Mouse (Mus musculus): ENCODE measurements around the gene Ndufb10. TPM values are rescaled to one million over a fixed set of nuclear protein-coding genes. Genes with fewer than 3 reads are reported as not detected.
"Not testable (repeated sequence)": the region's sequence is repeated elsewhere in the genome, so short reads cannot be mapped to it uniquely, and the experiment has no call there.

Ndufb10 gene
- polyA plus RNA-seq, 1 experiment: 343 TPM

DNA sequence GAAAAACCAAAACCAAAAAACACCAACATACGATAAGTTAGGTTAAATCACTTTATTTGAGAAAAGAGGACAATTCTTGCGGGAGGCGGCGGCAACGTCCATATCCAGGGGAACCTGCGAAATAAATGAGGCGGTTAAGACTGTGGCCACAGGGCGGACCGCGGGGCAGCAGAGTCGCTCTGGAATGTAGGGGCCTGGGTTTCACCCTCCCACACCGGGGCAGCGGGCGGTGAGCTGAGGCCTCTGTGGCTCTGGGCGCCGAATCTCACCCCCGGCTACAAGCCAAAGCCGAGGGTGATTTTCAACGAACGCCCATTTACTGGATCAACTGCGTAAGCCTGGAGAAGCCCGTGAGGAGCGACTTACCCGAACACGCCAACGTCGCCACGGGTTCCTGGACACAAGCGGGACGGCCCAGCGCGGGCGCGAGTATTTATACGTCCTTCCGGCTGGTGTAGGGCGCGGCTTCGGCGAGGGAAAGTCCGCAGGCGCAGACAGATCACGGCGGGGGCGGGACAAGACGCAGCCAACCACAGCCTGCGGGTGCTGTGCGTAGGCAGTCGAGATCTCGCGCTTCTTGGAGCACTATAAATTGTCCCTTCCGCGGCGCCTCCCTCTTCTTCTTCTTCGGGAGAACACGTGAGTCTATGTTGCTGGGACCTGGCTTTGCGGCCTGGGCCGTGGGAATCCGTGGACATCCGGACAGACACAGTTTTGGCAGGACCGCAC, 4.6 kb downstream of the Ndufb10 start:
- peak overlapping the region; percentile 68 for H3K4me3 ChIP-seq (ENCODE audit: insufficient read depth, poor library complexity, severe bottlenecking)
- peak overlapping the region; percentile 78 for H3ac ChIP-seq (ENCODE audit: control insufficient read depth, insufficient read length, low read depth)
- peaks cover 24% of the 10 kb centered on the region for H3K79me3 ChIP-seq (ENCODE audit: low read depth)
- TF ChIP-seq FOSL1 (IDR thresholded peaks at IDR 0.05; ENCODE audit: insufficient read depth, low read length, poor library complexity, severe bottlenecking) (no peak), MYOD1 (IDR thresholded peaks at IDR 0.05; ENCODE audit: control insufficient read depth, insufficient read length, low read depth) (no peak), USF1 (IDR thresholded peaks at IDR 0.05; ENCODE audit: low read depth) (no peak), CEBPB (IDR thresholded peaks at IDR 0.05; ENCODE audit: low read depth) (no peak), MYOG (IDR thresholded peaks at IDR 0.05; ENCODE audit: control insufficient read depth, extremely low read depth, insufficient read length) (no peak), CTCF (IDR thresholded peaks at IDR 0.05; ENCODE audit: control insufficient read depth, insufficient read depth, insufficient read length) (no peak), MAX (IDR thresholded peaks at IDR 0.05) (no peak)
- peaks cover 65% of the 10 kb centered on the region for H3K79me2 ChIP-seq (ENCODE audit: control insufficient read depth, insufficient read depth)
- no peaks in the 10 kb centered on the region for H3K27me3 ChIP-seq (ENCODE audit: control insufficient read depth, insufficient read depth, insufficient read length)
- peaks cover 31% of the 10 kb centered on the region for H3K36me3 ChIP-seq (ENCODE audit: control insufficient read depth, insufficient read depth)

- H3K79me2 ChIP-seq (ENCODE audit: control insufficient read depth, insufficient read depth): peaks cover 63% of the 10 kb centered on the region
- peak overlapping the region; percentile 68 for H3K4me3 ChIP-seq (ENCODE audit: insufficient read depth, poor library complexity, severe bottlenecking)
- peak overlapping the region; percentile 8 for H3ac ChIP-seq (ENCODE audit: control insufficient read depth, insufficient read length, low read depth)
- peaks cover 23% of the 10 kb centered on the region for H3K79me3 ChIP-seq (ENCODE audit: low read depth)
- H3K27me3 ChIP-seq (ENCODE audit: control insufficient read depth, insufficient read depth, insufficient read length): not testable (repeated sequence)
- H3K36me3 ChIP-seq (ENCODE audit: control insufficient read depth, insufficient read depth): peaks cover 31% of the 10 kb centered on the region
Measured at GRCm38 (mm10) chr17:24718938-24719337, 5.3 kb downstream of the Ndufb10 start.

- TF ChIP-seq MYOG (IDR thresholded peaks at IDR 0.05; ENCODE audit: control insufficient read depth, extremely low read depth, insufficient read length): no peak
- TF ChIP-seq FOSL1 (IDR thresholded peaks at IDR 0.05; ENCODE audit: insufficient read depth, low read length, poor library complexity, severe bottlenecking): no peak
- no peak for TF ChIP-seq USF1 (IDR thresholded peaks at IDR 0.05; ENCODE audit: low read depth)
- no peak for TF ChIP-seq CTCF (IDR thresholded peaks at IDR 0.05; ENCODE audit: control insufficient read depth, insufficient read depth, insufficient read length)
- TF ChIP-seq MAX (IDR thresholded peaks at IDR 0.05): no peak
- no peak for TF ChIP-seq CEBPB (IDR thresholded peaks at IDR 0.05; ENCODE audit: low read depth)
- no peak for TF ChIP-seq MYOD1 (IDR thresholded peaks at IDR 0.05; ENCODE audit: control insufficient read depth, insufficient read length, low read depth)
- Histone ChIP-seq H3K27me3 (ENCODE audit: control insufficient read depth, insufficient read depth, insufficient read length) (no peaks in the 10 kb centered on the region), H3K79me3 (ENCODE audit: low read depth) (peaks cover 19% of the 10 kb centered on the region), H3K36me3 (ENCODE audit: control insufficient read depth, insufficient read depth) (peaks cover 31% of the 10 kb centered on the region), H3K4me3 (ENCODE audit: insufficient read depth, poor library complexity, severe bottlenecking) (peak within 1 kb of the TSS; percentile 68), H3K79me2 (ENCODE audit: control insufficient read depth, insufficient read depth) (peaks cover 53% of the 10 kb centered on the region), H3ac (ENCODE audit: control insufficient read depth, insufficient read length, low read depth) (peak within 1 kb of the TSS; percentile 33)
Measured at GRCm38 (mm10) chr17:24717943-24718342, 6.3 kb downstream of the Ndufb10 start, which contains the start of the genes Rnf151 and Rps2. Rnf151 (minus strand) TSS chr17:24718063. Rps2 (plus strand) TSS chr17:24718116.

DNA sequence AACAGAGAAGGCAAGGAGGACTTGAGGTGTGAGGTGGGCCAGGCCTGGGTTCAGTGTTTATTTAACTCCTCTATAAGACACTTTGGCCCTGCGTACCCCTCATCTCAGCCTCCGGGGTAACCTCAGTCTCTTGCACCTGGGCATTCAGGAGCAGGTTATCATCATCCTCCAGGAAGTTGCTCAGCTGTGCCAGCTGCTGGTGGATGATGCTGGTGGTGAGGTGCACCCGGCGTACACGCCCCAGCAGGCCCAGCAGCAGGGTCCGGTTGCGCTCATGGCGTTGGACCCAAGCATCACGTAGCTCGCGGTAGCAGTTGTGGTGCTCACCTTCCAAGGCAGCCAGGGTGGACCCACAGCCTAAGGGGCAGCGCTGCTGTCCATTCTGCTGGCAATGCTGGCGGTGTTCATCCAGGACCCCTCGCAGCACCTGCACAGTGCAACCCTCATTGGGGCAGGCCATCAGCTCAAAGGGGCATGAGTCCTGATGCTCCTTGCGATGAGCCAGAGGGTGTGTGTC, 8.1 kb downstream of the Ndufb10 start:
- peaks cover 7% of the 10 kb centered on the region for H3K79me3 ChIP-seq (ENCODE audit: low read depth)
- no peak overlapping the region for H3ac ChIP-seq (ENCODE audit: control insufficient read depth, insufficient read length, low read depth)
- no peaks in the 10 kb centered on the region for H3K27me3 ChIP-seq (ENCODE audit: control insufficient read depth, insufficient read depth, insufficient read length)
- peaks cover 36% of the 10 kb centered on the region for H3K79me2 ChIP-seq (ENCODE audit: control insufficient read depth, insufficient read depth)
- TF ChIP-seq USF1 (IDR thresholded peaks at IDR 0.05; ENCODE audit: low read depth) (no peak), MYOG (IDR thresholded peaks at IDR 0.05; ENCODE audit: control insufficient read depth, extremely low read depth, insufficient read length) (no peak), CEBPB (IDR thresholded peaks at IDR 0.05; ENCODE audit: low read depth) (no peak), MYOD1 (IDR thresholded peaks at IDR 0.05; ENCODE audit: control insufficient read depth, insufficient read length, low read depth) (no peak)
- H3K36me3 ChIP-seq (ENCODE audit: control insufficient read depth, insufficient read depth): peaks cover 17% of the 10 kb centered on the region
- no peak overlapping the region for H3K4me3 ChIP-seq (ENCODE audit: insufficient read depth, poor library complexity, severe bottlenecking)

DNA sequence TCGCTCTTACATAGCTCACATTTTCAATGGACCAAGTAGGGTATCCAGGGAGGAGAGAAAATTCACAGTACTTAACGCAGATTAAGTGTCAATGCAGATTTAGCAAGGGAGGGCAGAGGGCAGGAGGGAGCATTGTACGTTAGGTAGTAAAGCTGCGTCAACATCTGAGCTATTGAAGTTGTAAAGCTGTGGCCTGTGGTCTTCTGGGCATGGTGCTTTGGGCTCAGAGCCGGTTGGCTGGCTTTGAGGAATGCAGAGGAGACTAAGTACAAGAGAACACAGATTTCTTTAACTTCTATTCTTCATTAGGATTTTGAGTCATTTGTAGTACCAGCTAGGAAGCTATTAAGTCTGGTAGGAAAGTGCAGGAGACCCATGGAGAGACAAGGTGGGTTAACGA, 8.7 kb downstream of the Ndufb10 start:
- peaks cover 29% of the 10 kb centered on the region for H3K79me2 ChIP-seq (ENCODE audit: control insufficient read depth, insufficient read depth)
- H3K4me3 ChIP-seq (ENCODE audit: insufficient read depth, poor library complexity, severe bottlenecking): no peak overlapping the region
- H3K79me3 ChIP-seq (ENCODE audit: low read depth): peaks cover 4% of the 10 kb centered on the region
- H3K27me3 ChIP-seq (ENCODE audit: control insufficient read depth, insufficient read depth, insufficient read length): no peaks in the 10 kb centered on the region
- no peak overlapping the region for H3ac ChIP-seq (ENCODE audit: control insufficient read depth, insufficient read length, low read depth)
- TF ChIP-seq CTCF (IDR thresholded peaks at IDR 0.05; ENCODE audit: control insufficient read depth, insufficient read depth, insufficient read length) (no peak), FOSL1 (IDR thresholded peaks at IDR 0.05; ENCODE audit: insufficient read depth, low read length, poor library complexity, severe bottlenecking) (no peak)
- H3K36me3 ChIP-seq (ENCODE audit: control insufficient read depth, insufficient read depth): peaks cover 13% of the 10 kb centered on the region

- Histone ChIP-seq H3K4me3 (ENCODE audit: insufficient read depth, poor library complexity, severe bottlenecking) (no peak overlapping the region), H3ac (ENCODE audit: control insufficient read depth, insufficient read length, low read depth) (no peak overlapping the region)
Measured at GRCm38 (mm10) chr17:24708646-24709045, 15.6 kb downstream of the Ndufb10 start.

More at GRCm38 (mm10) chr17:24708646-24709045, 15.6 kb downstream of the Ndufb10 start:
- Histone ChIP-seq H3K27me3 (ENCODE audit: control insufficient read depth, insufficient read depth, insufficient read length) (no peaks in the 10 kb centered on the region), H3K79me3 (ENCODE audit: low read depth) (peaks cover 19% of the 10 kb centered on the region), H3K36me3 (ENCODE audit: control insufficient read depth, insufficient read depth) (peaks cover 19% of the 10 kb centered on the region), H3K79me2 (ENCODE audit: control insufficient read depth, insufficient read depth) (peaks cover 25% of the 10 kb centered on the region)
- no peak for TF ChIP-seq FOSL1 (IDR thresholded peaks at IDR 0.05; ENCODE audit: insufficient read depth, low read length, poor library complexity, severe bottlenecking)
- no peak for TF ChIP-seq MYOD1 (IDR thresholded peaks at IDR 0.05; ENCODE audit: control insufficient read depth, insufficient read length, low read depth)
- TF ChIP-seq CTCF (IDR thresholded peaks at IDR 0.05; ENCODE audit: control insufficient read depth, insufficient read depth, insufficient read length): no peak
- TF ChIP-seq MAX (IDR thresholded peaks at IDR 0.05): no peak
- TF ChIP-seq CEBPB (IDR thresholded peaks at IDR 0.05; ENCODE audit: low read depth): no peak
- TF ChIP-seq USF1 (IDR thresholded peaks at IDR 0.05; ENCODE audit: low read depth): no peak
- TF ChIP-seq MYOG (IDR thresholded peaks at IDR 0.05; ENCODE audit: control insufficient read depth, extremely low read depth, insufficient read length): no peak
